Mouse (Mus musculus) lung, postnatal 14 days (tissue): ENCODE measurements at regions not wholly inside any gene's neighbourhood (a gene's known extent, or its start where the extent isn't known, plus 50 kb on each side); places are given as distances from the start of the nearest gene placed in this dataset.

Source experiments
- DNase-seq: peaks from one replicate; pipeline ENCODE4 v3.0.0; 2021

DNA sequence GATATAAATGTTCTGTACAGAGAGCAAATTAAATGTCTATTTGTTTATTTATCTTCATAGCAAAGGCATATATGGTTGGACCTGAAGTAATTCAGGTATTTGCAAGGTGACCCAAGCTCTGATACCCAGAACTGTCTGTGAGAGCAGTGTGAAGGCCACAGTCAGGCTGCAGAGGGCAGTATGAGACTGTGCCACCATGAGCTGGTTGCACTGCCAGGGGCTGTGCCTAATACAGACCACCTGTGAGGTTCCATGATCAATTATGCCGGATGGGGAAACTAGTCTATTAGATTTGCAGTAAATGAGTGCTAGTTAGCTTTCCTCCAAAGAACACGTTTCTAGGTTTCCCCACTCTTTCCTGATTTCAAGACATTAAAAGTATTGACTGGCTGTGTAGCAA lies 207.5 kb downstream of the C1d start:
- peak; percentile 4 for DNase-seq

- DNase-seq, result peak; percentile 5
Measured at GRCm38 (mm10) chr11:17468431-17469165, 211.2 kb downstream of the C1d start.

GRCm38 (mm10) chr11:17481436-17481996 lies 224.1 kb downstream of the C1d start:
- no peak for DNase-seq

DNA sequence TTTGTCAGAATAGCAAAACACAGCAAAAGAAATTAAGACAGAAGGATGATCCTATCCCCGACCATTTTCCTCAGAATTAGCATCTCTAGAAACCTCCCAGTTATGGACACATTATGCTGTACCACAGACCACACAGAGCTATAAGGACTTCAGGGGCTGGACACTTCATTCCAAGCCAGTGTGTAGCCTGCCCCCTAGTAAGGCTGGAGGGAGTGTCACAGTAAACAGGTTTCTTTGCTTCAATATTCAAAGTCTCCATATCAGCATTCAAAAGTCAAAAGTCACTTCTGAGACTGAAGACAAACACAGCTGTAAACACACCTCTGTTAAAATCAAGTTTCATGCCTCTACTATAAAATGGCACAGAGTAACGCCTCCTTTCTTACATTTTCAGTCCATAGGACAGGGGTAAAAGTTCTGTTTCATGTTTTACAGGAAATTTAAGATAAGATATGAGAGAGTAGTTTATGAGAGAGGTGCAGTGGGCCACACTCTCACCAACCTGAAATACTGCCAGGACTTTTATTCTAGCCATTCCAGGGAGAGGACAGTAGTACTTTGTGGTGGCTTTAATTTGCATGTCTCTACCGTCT lies 226.6 kb downstream of the C1d start:
- DNase-seq, result no peak

DNA sequence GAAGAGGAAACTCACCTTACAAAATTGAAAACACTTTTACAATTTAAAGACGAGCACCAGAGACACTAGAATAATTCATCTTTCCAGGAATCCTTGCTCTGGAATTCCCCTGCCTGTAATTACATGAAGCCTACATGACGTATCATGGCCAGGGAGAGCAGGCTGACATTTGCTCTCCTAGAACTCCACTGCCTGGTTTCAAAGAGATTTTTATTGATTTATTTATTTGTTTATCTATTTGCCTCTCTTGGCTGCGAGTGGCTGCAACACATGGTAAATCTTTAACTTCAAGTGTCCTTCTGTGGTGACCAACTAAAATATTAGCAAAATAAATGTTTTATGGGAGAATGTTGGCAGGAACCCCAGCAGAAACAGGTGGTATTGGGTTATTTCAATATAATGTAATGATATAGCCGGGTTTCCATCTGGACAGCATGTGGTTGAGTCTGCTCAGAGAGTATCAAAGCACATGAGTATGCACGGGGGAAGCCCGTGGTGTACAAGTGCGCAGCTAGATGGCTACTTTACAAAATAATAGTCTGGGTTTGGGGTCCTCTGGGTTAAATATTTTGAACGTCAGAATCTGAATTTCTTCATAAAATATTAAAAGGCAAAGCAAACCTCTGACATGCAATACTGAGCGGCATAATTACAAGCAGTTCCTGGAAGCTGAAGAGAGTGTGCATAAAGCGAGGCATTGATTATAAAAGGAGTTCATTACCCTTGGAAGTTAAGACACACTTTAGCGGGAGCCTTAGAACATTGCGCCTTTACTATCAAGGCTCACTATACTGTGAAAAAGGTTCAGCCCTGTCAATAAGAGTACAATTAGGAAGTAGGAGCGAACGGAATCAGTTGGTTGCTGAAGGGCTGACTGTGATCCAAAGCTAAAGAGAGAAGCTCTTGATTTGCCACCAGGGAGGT lies 244.0 kb downstream of the C1d start:
- DNase-seq, result no peak

DNA sequence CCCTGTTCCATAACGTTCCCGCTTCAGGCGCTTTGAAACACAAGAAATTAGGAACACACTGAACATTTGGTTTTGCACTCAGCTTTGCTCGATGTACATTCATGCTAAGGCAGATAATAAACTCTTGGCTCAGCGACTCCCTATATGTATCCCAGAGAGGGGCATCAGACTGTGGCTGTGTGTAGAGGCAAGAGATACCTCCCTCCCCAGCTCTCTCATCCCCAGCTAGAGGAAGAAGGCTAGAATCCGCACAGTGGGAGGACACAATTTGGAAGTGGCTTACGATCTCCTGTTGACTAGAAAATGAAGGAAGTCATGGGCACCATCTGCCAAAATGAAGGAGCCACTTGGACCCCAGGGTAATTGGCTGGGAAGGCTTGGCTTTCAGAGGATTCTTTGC lies 244.7 kb downstream of the C1d start:
- DNase-seq, result no peak

GRCm38 (mm10) chr11:17522220-17522919 lies 265.0 kb downstream of the C1d start:
- DNase-seq, result no peak

GRCm38 (mm10) chr11:17523329-17523728 lies 265.9 kb downstream of the C1d start:
- no peak for DNase-seq

- no peak for DNase-seq
Measured at GRCm38 (mm10) chr11:17524985-17525775, 267.8 kb downstream of the C1d start.

GRCm38 (mm10) chr11:17526476-17526875 lies 269.1 kb downstream of the C1d start:
- DNase-seq, result no peak

GRCm38 (mm10) chr11:17528609-17529008 lies 271.2 kb downstream of the C1d start:
- DNase-seq, result peak; percentile 56

DNA sequence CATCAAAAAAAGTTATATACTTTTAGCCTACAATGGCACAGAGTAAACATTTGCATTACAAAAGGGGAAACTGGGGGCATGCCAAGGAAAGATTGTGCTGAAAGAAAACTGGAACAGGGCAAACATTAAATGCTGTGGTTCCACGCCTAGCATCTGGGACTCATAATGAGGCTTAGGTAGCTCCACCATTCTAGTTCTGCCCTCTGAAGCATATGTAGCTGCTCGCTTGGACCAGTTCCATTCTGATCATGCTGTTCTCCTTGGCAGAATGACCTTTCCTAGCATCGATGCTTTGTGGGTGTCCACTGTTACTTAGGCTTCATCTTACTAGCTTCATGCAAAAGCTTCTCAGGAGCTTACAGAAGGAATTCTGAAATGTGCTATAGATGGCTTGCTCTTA lies 276.3 kb downstream of the C1d start:
- DNase-seq, result no peak

GRCm38 (mm10) chr11:17546286-17546685 lies 288.9 kb downstream of the C1d start:
- DNase-seq, result no peak

DNA sequence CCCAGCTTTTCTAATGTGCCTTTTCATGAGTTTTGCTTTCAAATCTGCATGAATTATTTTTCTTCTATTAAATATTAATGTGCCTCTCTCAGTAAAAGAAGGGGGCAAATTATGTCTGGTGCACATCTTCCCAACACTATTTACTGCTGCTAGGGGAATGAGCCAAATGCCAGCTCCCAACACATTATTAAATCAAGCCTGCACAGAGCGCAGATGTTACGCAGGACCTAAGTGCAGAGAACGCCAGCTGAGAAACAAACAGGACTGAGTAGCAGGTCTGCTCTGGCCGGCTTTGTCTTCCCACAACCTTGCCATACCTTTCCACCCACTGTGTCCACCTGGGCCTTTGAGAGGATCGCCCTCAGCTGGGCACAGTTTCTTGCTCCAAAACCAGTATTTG lies 291.8 kb downstream of the C1d start:
- DNase-seq, result no peak

- no peak for DNase-seq
Measured at GRCm38 (mm10) chr11:17555276-17555675, 297.9 kb downstream of the C1d start.

GRCm38 (mm10) chr11:17591780-17592487 lies 334.6 kb downstream of the C1d start:
- no peak for DNase-seq

DNA sequence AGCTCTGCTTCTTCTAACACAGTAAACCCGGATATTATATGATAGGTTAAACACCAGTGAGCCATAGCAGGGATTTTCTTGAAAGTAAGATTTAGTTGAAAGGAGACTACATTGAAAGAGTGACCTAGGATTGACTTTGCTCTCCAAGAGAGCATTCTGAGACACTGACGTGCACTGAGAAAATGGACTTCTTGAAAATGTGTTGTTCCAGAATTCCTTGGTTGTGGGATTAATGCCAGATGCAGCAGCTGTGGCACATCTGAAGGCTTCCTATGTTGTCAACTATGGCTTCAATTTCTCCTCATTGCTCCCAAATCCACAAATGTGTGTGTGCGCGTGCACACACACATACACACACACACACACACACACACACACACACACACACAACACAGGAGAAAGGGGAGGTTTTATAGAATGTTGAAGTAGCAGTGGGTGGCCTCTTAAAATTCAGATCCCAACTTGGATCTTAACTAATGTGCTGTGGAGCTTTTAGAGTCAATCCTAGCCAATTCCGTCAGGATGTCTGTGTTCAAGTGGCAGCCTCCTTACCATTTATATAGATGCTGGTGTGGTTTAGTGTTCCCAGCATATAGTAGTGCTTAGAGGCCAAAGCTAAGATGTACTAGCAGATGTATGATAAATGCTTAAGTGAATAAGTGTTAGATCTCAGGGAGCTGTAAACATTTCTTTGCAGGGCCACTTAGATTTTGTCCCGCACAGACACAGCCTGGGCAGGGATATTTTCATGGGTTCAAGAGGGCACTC lies 346.5 kb downstream of the C1d start:
- DNase-seq, result peak; percentile 39

DNA sequence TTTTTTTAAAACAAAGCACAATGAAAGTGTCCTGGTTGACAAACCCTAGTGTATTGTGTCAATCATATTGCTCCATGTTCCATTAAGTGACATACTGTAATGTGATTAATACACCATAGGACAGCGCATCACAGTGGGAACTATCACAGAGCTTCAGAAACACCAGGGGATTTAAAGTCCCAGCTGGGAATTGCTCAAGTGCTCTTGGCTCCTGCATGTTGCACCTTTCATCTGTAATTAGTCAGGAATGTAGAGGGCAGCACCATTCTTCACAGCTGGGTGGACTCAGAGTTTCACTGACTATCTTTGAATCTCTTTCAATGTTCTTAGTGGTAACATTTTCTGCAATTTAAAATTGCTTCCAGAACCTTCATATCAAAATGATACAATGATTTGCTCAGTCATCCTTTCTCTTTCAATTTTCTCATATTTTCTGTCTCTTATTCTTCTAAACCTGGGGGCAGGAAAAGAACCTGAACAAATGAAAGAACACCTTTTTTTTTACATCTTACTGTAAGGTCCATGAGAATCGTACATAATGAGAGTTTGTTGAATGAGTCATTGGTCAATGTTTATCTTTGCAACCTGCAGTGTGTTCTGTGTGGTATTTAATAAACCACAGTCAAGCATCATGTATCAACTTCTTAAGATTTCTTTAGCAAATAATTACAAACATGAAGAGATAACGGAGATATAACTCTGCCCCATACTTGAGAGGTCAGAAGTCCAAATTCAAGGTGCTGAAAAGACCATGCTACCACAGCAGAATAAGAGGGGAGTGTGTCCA lies 333.0 kb downstream of the Etaa1 start:
- no peak for DNase-seq

DNA sequence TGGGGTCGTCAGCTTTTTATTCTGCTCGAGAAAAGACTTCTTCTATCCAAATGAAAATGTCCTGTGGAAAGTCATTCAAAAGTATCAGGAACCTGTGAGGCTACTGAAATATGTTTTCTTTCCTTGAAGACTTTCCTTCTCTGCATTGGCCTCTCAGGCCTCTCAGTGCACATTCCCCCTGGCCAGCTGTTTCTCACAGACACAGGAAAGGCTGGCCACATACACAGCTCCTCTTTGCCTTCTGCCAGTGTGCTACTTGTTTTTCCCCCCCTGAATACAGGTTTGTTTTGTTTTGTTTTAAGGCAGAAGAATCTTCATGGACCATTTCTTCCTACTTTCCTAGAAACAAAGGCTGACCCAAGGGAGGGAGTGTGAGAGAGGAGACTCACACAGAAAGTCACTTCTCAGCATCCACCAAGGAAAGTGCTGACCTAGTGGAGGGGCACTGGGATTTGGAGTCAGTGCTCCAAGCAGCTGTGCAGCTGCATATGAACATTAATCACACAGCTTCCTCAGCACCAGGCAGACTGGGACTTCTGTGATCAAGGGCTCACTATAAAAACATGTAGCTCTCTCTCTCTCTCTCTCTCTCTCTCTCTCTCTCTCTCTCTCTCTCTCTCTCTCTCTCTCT lies 324.0 kb downstream of the Etaa1 start:
- DNase-seq, result no peak
